Mouse (Mus musculus) embryonic facial prominence, embryonic 10.5 days (tissue): ENCODE results near the gene Spag9. TPM values are rescaled to one million over a fixed set of nuclear protein-coding genes. Genes with fewer than 3 reads are reported as not detected.

ENCODE experiments used
- DNase-seq: peaks from one replicate; pipeline ENCODE4 v3.0.0-alpha.2; 2017; ENCODE audit warnings: low spot score
- H3K27ac ChIP-seq: fragments of 300-500 bp; sonication (generic); replicated peaks from 2 replicates; pipeline ENCODE4 v1.5.1; 2016; ENCODE audit warnings: mild to moderate bottlenecking
- H3K27me3 ChIP-seq: fragments of 300-500 bp; sonication (generic); replicated peaks from 2 replicates; pipeline ENCODE4 v1.6.1; 2016; ENCODE audit warnings: low read depth, mild to moderate bottlenecking; ENCODE audit not compliant: poor library complexity, severe bottlenecking
- H3K36me3 ChIP-seq: fragments of 300-500 bp; sonication (generic); replicated peaks from 2 replicates; pipeline ENCODE4 v1.6.1; 2016; ENCODE audit warnings: mild to moderate bottlenecking, moderate library complexity
- H3K4me1 ChIP-seq: fragments of 300-500 bp; sonication (generic); 2 replicates; pipeline ENCODE4 v1.6.1; 2016
- H3K4me3 ChIP-seq: fragments of 300-500 bp; sonication (generic); 2 replicates; pipeline ENCODE4 v1.5.1; 2016; ENCODE audit warnings: mild to moderate bottlenecking, moderate library complexity
- H3K9me3 ChIP-seq: fragments of 300-500 bp; sonication (generic); 2 replicates; pipeline ENCODE4 v1.6.1; 2016; ENCODE audit warnings: mild to moderate bottlenecking
- WGBS: fragments of 180-500 bp; shearing (Covaris S2); methylation state at CpG from one replicate; pipeline ENCODE4 v1.1.7; 2016; 5-methylcytosine and 5-hydroxymethylcytosine counted together
- polyA plus RNA-seq: library from polyadenylated mRNA; unstranded; fragments of >200 nt; fragmentation: Nextera tagmentation; extraction: Ambion mirVana; gene quantifications from 2 replicates; pipeline ENCODE4 v1.2.1, GENCODE M21; 2016

The Spag9 gene
- polyA plus RNA-seq, 1 experiment from 2014 or later, result 35.5 TPM

GRCm38 (mm10) chr11:93988328-93989062 lies 7.4 kb upstream of the Spag9 start:
- DNase-seq, result no peak
- no peaks in the 10 kb centered on the region for H3K4me1 ChIP-seq
- no peaks in the 10 kb centered on the region for H3K36me3 ChIP-seq
- no peaks in the 10 kb centered on the region for H3K9me3 ChIP-seq
- H3K27me3 ChIP-seq, result no peaks in the 10 kb centered on the region
- no peak overlapping the region for H3K4me3 ChIP-seq
- 68% methylated on average over 12 of the region's 12 CpGs for WGBS
- H3K27ac ChIP-seq, result 0 out of 2 replicates have a peak overlapping the region, but pooled peaks have one; percentile 35

GRCm38 (mm10) chr11:93994531-93994930 lies 1.4 kb upstream of the Spag9 start:
- no peaks in the 10 kb centered on the region for H3K9me3 ChIP-seq
- H3K4me3 ChIP-seq, result peak overlapping the region; percentile 78
- WGBS, result 62% methylated on average over 5 of the region's 5 CpGs
- peak overlapping the region; percentile 92 for H3K27ac ChIP-seq
- H3K36me3 ChIP-seq, result no peaks in the 10 kb centered on the region
- H3K27me3 ChIP-seq, result no peaks in the 10 kb centered on the region
- no peak for DNase-seq
- H3K4me1 ChIP-seq, result peaks cover 25% of the 10 kb centered on the region

GRCm38 (mm10) chr11:93995111-93995719 lies 676 bp upstream of the Spag9 start:
- Histone ChIP-seq H3K36me3 (no peaks in the 10 kb centered on the region), H3K27me3 (no peaks in the 10 kb centered on the region), H3K27ac (peak overlapping the region; percentile 92), H3K4me3 (peak overlapping the region; percentile 78), H3K9me3 (no peaks in the 10 kb centered on the region), H3K4me1 (peaks cover 25% of the 10 kb centered on the region)
- peak; percentile 47 for DNase-seq
- 9% methylated on average over 15 of the region's 15 CpGs for WGBS

GRCm38 (mm10) chr11:93996306-93997140 lies 632 bp downstream of the Spag9 start:
- Histone ChIP-seq H3K27me3 (no peaks in the 10 kb centered on the region), H3K4me1 (peaks cover 25% of the 10 kb centered on the region), H3K4me3 (peak overlapping the region; percentile 78), H3K9me3 (no peaks in the 10 kb centered on the region), H3K27ac (peak overlapping the region; percentile 92), H3K36me3 (no peaks in the 10 kb centered on the region)
- under 1% methylated on average over 58 of the region's 58 CpGs for WGBS
- DNase-seq, result no peak

GRCm38 (mm10) chr11:93997141-93997775 lies 1.4 kb downstream of the Spag9 start:
- DNase-seq, result no peak
- no peak overlapping the region for H3K27ac ChIP-seq
- no peaks in the 10 kb centered on the region for H3K9me3 ChIP-seq
- H3K4me3 ChIP-seq, result peak overlapping the region; percentile 78
- H3K27me3 ChIP-seq, result no peaks in the 10 kb centered on the region
- WGBS, result 41% methylated on average over 13 of the region's 13 CpGs
- H3K36me3 ChIP-seq, result peaks cover 1% of the 10 kb centered on the region; the same call in 1 of the 2 replicates
- H3K4me1 ChIP-seq, result peaks cover 25% of the 10 kb centered on the region

- H3K9me3 ChIP-seq, result no peaks in the 10 kb centered on the region
- H3K4me3 ChIP-seq, result no peak overlapping the region
- H3K27me3 ChIP-seq, result no peaks in the 10 kb centered on the region
- no peak for DNase-seq
- no peak overlapping the region for H3K27ac ChIP-seq
- H3K4me1 ChIP-seq, result peaks cover 25% of the 10 kb centered on the region
- peaks cover 8% of the 10 kb centered on the region; the same call in 1 of the 2 replicates for H3K36me3 ChIP-seq
These were observed 3.4 kb downstream of the Spag9 start for GRCm38 (mm10) chr11:93999276-93999675.

GRCm38 (mm10) chr11:94003346-94003745 lies 7.5 kb downstream of the Spag9 start:
- no peak overlapping the region for H3K27ac ChIP-seq
- H3K4me1 ChIP-seq, result no peaks in the 10 kb centered on the region
- peaks cover 8% of the 10 kb centered on the region; the same call in 1 of the 2 replicates for H3K36me3 ChIP-seq
- H3K27me3 ChIP-seq, result no peaks in the 10 kb centered on the region
- no peaks in the 10 kb centered on the region for H3K9me3 ChIP-seq
- DNase-seq, result no peak
- no peak overlapping the region for H3K4me3 ChIP-seq
- 89% methylated on average over 2 of the region's 2 CpGs for WGBS

- no peak for DNase-seq
- WGBS, result 87% methylated on average over 5 of the region's 5 CpGs
- Histone ChIP-seq H3K27me3 (no peaks in the 10 kb centered on the region), H3K4me1 (no peaks in the 10 kb centered on the region), H3K4me3 (no peak overlapping the region), H3K9me3 (no peaks in the 10 kb centered on the region), H3K27ac (no peak overlapping the region), H3K36me3 (peaks cover 19% of the 10 kb centered on the region)
These were observed 23.2 kb downstream of the Spag9 start for GRCm38 (mm10) chr11:94019091-94019490.

GRCm38 (mm10) chr11:94020403-94020802 lies 24.5 kb downstream of the Spag9 start:
- no peaks in the 10 kb centered on the region for H3K9me3 ChIP-seq
- WGBS, result 88% methylated on average over 6 of the region's 6 CpGs

GRCm38 (mm10) chr11:94026289-94026688 lies 30.4 kb downstream of the Spag9 start:
- no peak for DNase-seq
- H3K4me1 ChIP-seq, result no peaks in the 10 kb centered on the region
- H3K36me3 ChIP-seq, result no peaks in the 10 kb centered on the region
- no peak overlapping the region for H3K27ac ChIP-seq
- WGBS, result 94% methylated on average over 4 of the region's 4 CpGs
- H3K4me3 ChIP-seq, result no peak overlapping the region
- no peaks in the 10 kb centered on the region for H3K27me3 ChIP-seq
- H3K9me3 ChIP-seq, result no peaks in the 10 kb centered on the region

More at GRCm38 (mm10) chr11:94020403-94020802, 24.5 kb downstream of the Spag9 start:
- Histone ChIP-seq H3K4me3 (no peak overlapping the region), H3K36me3 (peaks cover 17% of the 10 kb centered on the region), H3K27ac (no peak overlapping the region), H3K27me3 (no peaks in the 10 kb centered on the region), H3K4me1 (no peaks in the 10 kb centered on the region)
- DNase-seq, result no peak

GRCm38 (mm10) chr11:94032084-94032483 lies 36.2 kb downstream of the Spag9 start:
- Histone ChIP-seq H3K27ac (no peak overlapping the region), H3K36me3 (no peaks in the 10 kb centered on the region), H3K4me3 (no peak overlapping the region), H3K9me3 (no peaks in the 10 kb centered on the region), H3K27me3 (no peaks in the 10 kb centered on the region), H3K4me1 (no peaks in the 10 kb centered on the region)
- DNase-seq, result no peak
- 85% methylated on average over 4 of the region's 4 CpGs for WGBS

- Histone ChIP-seq H3K4me1 (no peaks in the 10 kb centered on the region), H3K36me3 (peaks cover 5% of the 10 kb centered on the region; the same call in 1 of the 2 replicates), H3K27ac (no peak overlapping the region), H3K9me3 (no peaks in the 10 kb centered on the region), H3K4me3 (no peak overlapping the region), H3K27me3 (no peaks in the 10 kb centered on the region)
- DNase-seq, result no peak
- WGBS, result 70% methylated on average over 2 of the region's 2 CpGs
These were observed 37.1 kb downstream of the Spag9 start for GRCm38 (mm10) chr11:94032971-94033370.
